Comparison of ENCODE assay signal across 17 mouse cellular contexts in genomic region chr12:118104520-118104919, GRCm38 (mm10).
DNase-seq lines count a peak whose midpoint lies in the region; ATAC-seq and TF ChIP-seq lines count a peak whose summit lies in the region.
"Had no signal": no experiment of that assay in that cellular context is flagged by ENCODE, and none has a peak within 500 bp of the region (broad histone marks: within the 10 kb centered on the region; RNA-seq: fewer than 3 reads in every experiment).

No protein-coding gene starts in this region.

- peaks cover 8% of the 10 kb centered on the region for H3K4me1 ChIP-seq in forebrain, embryonic 16.5 days (replicated peaks; ENCODE audit: control insufficient read depth, insufficient read depth, low read length)
- H3K4me1 ChIP-seq in forebrain, embryonic 15.5 days: peaks cover 9% of the 10 kb centered on the region; the same call in 1 of the 2 replicates
- no peaks in the 10 kb centered on the region for H3K4me1 ChIP-seq in midbrain, postnatal 0 days (ENCODE audit: insufficient read depth, low read length)
- no peaks in the 10 kb centered on the region for H3K4me1 ChIP-seq in midbrain, embryonic 15.5 days
- no peaks in the 10 kb centered on the region for H3K4me1 ChIP-seq in kidney, embryonic 16.5 days (ENCODE audit: insufficient read depth, low read length)
- H3K4me1 ChIP-seq: embryonic facial prominence, embryonic 13.5 days; heart, embryonic 10.5 days; liver, embryonic 13.5 days; neural tube, embryonic 13.5 days; stomach, embryonic 15.5 days had no signal

- H3K9ac ChIP-seq in forebrain, embryonic 16.5 days (replicated peaks; ENCODE audit: low read depth, low read length): no peak overlapping the region
- H3K9ac ChIP-seq in forebrain, embryonic 15.5 days (replicated peaks): no peak overlapping the region
- H3K9ac ChIP-seq in midbrain, postnatal 0 days (replicated peaks; ENCODE audit: low read length, poor library complexity, severe bottlenecking): no peak overlapping the region
- no peak overlapping the region for H3K9ac ChIP-seq in midbrain, embryonic 15.5 days
- H3K9ac ChIP-seq in kidney, embryonic 16.5 days (replicated peaks; ENCODE audit: low read length): no peak overlapping the region
- H3K9ac ChIP-seq: embryonic facial prominence, embryonic 13.5 days; liver, embryonic 13.5 days; neural tube, embryonic 13.5 days; stomach, embryonic 15.5 days had no signal

- no peak overlapping the region for H3K27ac ChIP-seq in forebrain, embryonic 16.5 days (ENCODE audit: low read length)
- H3K27ac ChIP-seq in forebrain, embryonic 15.5 days (replicated peaks): no peak overlapping the region
- H3K27ac ChIP-seq in midbrain, postnatal 0 days (ENCODE audit: low read depth, low read length): no peak overlapping the region
- H3K27ac ChIP-seq in midbrain, embryonic 15.5 days: no peak overlapping the region
- no peak overlapping the region for H3K27ac ChIP-seq in layer of hippocampus, adult 2 months
- no peak overlapping the region for H3K27ac ChIP-seq in kidney, embryonic 16.5 days (ENCODE audit: low read length)
- H3K27ac ChIP-seq: embryonic facial prominence, embryonic 13.5 days; heart, embryonic 10.5 days; liver, embryonic 13.5 days; neural tube, embryonic 13.5 days; stomach, embryonic 15.5 days had no signal

- H3K36me3 ChIP-seq in forebrain, embryonic 16.5 days (ENCODE audit: control insufficient read depth, insufficient read depth): no peaks in the 10 kb centered on the region
- H3K36me3 ChIP-seq in forebrain, embryonic 15.5 days: no peaks in the 10 kb centered on the region
- H3K36me3 ChIP-seq in midbrain, postnatal 0 days (ENCODE audit: insufficient read depth, low read length): no peaks in the 10 kb centered on the region
- no peaks in the 10 kb centered on the region for H3K36me3 ChIP-seq in midbrain, embryonic 15.5 days (replicated peaks)
- no peaks in the 10 kb centered on the region for H3K36me3 ChIP-seq in kidney, embryonic 16.5 days (ENCODE audit: insufficient read depth, low read length)
- H3K36me3 ChIP-seq: embryonic facial prominence, embryonic 13.5 days; heart, embryonic 10.5 days; liver, embryonic 13.5 days; neural tube, embryonic 13.5 days; stomach, embryonic 15.5 days had no signal

- H3K4me3 ChIP-seq in forebrain, embryonic 16.5 days (replicated peaks; ENCODE audit: low read length): no peak overlapping the region
- H3K4me3 ChIP-seq in forebrain, embryonic 15.5 days: no peak overlapping the region
- no peak overlapping the region for H3K4me3 ChIP-seq in midbrain, postnatal 0 days (ENCODE audit: low read depth, low read length)
- no peak overlapping the region for H3K4me3 ChIP-seq in midbrain, embryonic 15.5 days
- no peak overlapping the region for H3K4me3 ChIP-seq in layer of hippocampus, adult 2 months
- H3K4me3 ChIP-seq in kidney, embryonic 16.5 days (ENCODE audit: low read length): no peak overlapping the region
- H3K4me3 ChIP-seq: embryonic facial prominence, embryonic 13.5 days; heart, embryonic 10.5 days; liver, embryonic 13.5 days; neural tube, embryonic 13.5 days; stomach, embryonic 15.5 days had no signal

- H3K4me2 ChIP-seq in forebrain, embryonic 16.5 days (ENCODE audit: low read length): no peak overlapping the region
- H3K4me2 ChIP-seq in forebrain, embryonic 15.5 days (replicated peaks): no peak overlapping the region
- H3K4me2 ChIP-seq in midbrain, postnatal 0 days (ENCODE audit: low read depth, low read length, poor library complexity, severe bottlenecking): no peak overlapping the region
- H3K4me2 ChIP-seq in midbrain, embryonic 15.5 days: no peak overlapping the region
- no peak overlapping the region for H3K4me2 ChIP-seq in kidney, embryonic 16.5 days (replicated peaks; ENCODE audit: low read depth, low read length)
- H3K4me2 ChIP-seq: embryonic facial prominence, embryonic 13.5 days; liver, embryonic 13.5 days; neural tube, embryonic 13.5 days; stomach, embryonic 15.5 days had no signal

- ATAC-seq in forebrain, embryonic 16.5 days: peak; percentile 77
- no peak; the same call in 1 of the 2 replicates for ATAC-seq in forebrain, embryonic 15.5 days (replicated peaks)
- no peak for ATAC-seq in midbrain, postnatal 0 days (ENCODE audit: low FRiP score)
- ATAC-seq in midbrain, embryonic 15.5 days (replicated peaks): no peak
- no peak for ATAC-seq in kidney, embryonic 16.5 days (ENCODE audit: low FRiP score, low TSS enrichment)
- ATAC-seq: lung, postnatal 0 days had no signal

- WGBS in forebrain, embryonic 16.5 days: 63% methylated on average over 4 of the region's 4 CpGs
- WGBS in forebrain, embryonic 15.5 days: 57% methylated on average over 4 of the region's 4 CpGs
- 69% methylated on average over 4 of the region's 4 CpGs for WGBS in midbrain, postnatal 0 days
- WGBS in midbrain, embryonic 15.5 days: 80% methylated on average over 4 of the region's 4 CpGs
- 68% methylated on average over 4 of the region's 4 CpGs for WGBS in kidney, embryonic 16.5 days

- peak; percentile 22 for DNase-seq in midbrain, postnatal 0 days (ENCODE audit: low spot score)
- peak; percentile 24 to 41 for DNase-seq in layer of hippocampus, adult 2 months (ENCODE audit: low spot score in 2 of 2)
- no peak for DNase-seq in gastrocnemius, postnatal 4 days (ENCODE audit: low spot score in 2 of 2)
- DNase-seq: gastrocnemius, postnatal 25 days; heart, postnatal 14 days; liver, embryonic 13.5 days; right cerebral cortex, adult 18-20 months; thymus, postnatal 36 days had no signal

- H3K9me3 ChIP-seq in forebrain, embryonic 16.5 days (ENCODE audit: control insufficient read depth, low read length): no peaks in the 10 kb centered on the region
- no peaks in the 10 kb centered on the region for H3K9me3 ChIP-seq in forebrain, embryonic 15.5 days
- H3K9me3 ChIP-seq in midbrain, postnatal 0 days (ENCODE audit: low read length): no peaks in the 10 kb centered on the region
- H3K9me3 ChIP-seq in midbrain, embryonic 15.5 days: no peaks in the 10 kb centered on the region
- no peaks in the 10 kb centered on the region for H3K9me3 ChIP-seq in kidney, embryonic 16.5 days (ENCODE audit: low read length)
- H3K9me3 ChIP-seq: embryonic facial prominence, embryonic 13.5 days; heart, embryonic 10.5 days; liver, embryonic 13.5 days; neural tube, embryonic 13.5 days; stomach, embryonic 15.5 days had no signal

- no peak for TF ChIP-seq CTCF in midbrain, postnatal 0 days (IDR thresholded peaks at IDR 0.05)
- TF ChIP-seq CTCF in layer of hippocampus, adult 2 months (conservative IDR thresholded peaks at IDR 0.05): no peak

- no peaks in the 10 kb centered on the region for H3K27me3 ChIP-seq in forebrain, embryonic 16.5 days (replicated peaks; ENCODE audit: control insufficient read depth, insufficient read depth, low read length)
- no peaks in the 10 kb centered on the region for H3K27me3 ChIP-seq in forebrain, embryonic 15.5 days
- H3K27me3 ChIP-seq in midbrain, postnatal 0 days (ENCODE audit: insufficient read depth, low read length): no peaks in the 10 kb centered on the region
- no peaks in the 10 kb centered on the region for H3K27me3 ChIP-seq in midbrain, embryonic 15.5 days (replicated peaks)
- no peaks in the 10 kb centered on the region for H3K27me3 ChIP-seq in kidney, embryonic 16.5 days (ENCODE audit: insufficient read depth, low read length)
- H3K27me3 ChIP-seq: embryonic facial prominence, embryonic 13.5 days; liver, embryonic 13.5 days; stomach, embryonic 15.5 days had no signal

Comparison
In these comparisons a context has a peak if more than half of its experiments do, and no peak if none do; other contexts are left out.
1. DNase-seq: peak in midbrain, postnatal 0 days (single experiment) and layer of hippocampus, adult 2 months (2 of 2); none in gastrocnemius, postnatal 4 days (0 of 2).